Mouse (Mus musculus): ENCODE data around the gene Klk1. TPM values are rescaled to one million over a fixed set of nuclear protein-coding genes. Genes with fewer than 3 reads are reported as not detected.

Klk1 gene
- polyA plus RNA-seq, 1 experiment from 2014 or later = not detected

Other genes with a start within 250 kb of the Klk1 start
- not detected in 2 replicates for gene Klk1b9, start 249.3 kb upstream of the Klk1 start, polyA plus RNA-seq (2015; fragmentation: Nextera tagmentation; extraction: Ambion mirVana)
- gene Klk1b11, start 229.5 kb upstream of the Klk1 start, polyA plus RNA-seq (2015; fragmentation: Nextera tagmentation; extraction: Ambion mirVana) = not detected in 2 replicates
- gene Klk1b26, start 213.2 kb upstream of the Klk1 start, polyA plus RNA-seq (2015; fragmentation: Nextera tagmentation; extraction: Ambion mirVana) = not detected in 2 replicates
- gene Klk1b27, start 173.1 kb upstream of the Klk1 start, polyA plus RNA-seq (2015; fragmentation: Nextera tagmentation; extraction: Ambion mirVana) = not detected in 2 replicates
- not detected in 2 replicates for gene Klk1b21, start 123.0 kb upstream of the Klk1 start, polyA plus RNA-seq (2015; fragmentation: Nextera tagmentation; extraction: Ambion mirVana)
- gene Klk1b22, start 112.7 kb upstream of the Klk1 start, polyA plus RNA-seq (2015; fragmentation: Nextera tagmentation; extraction: Ambion mirVana) = not detected in 2 replicates
- gene Klk1b16, start 88.6 kb upstream of the Klk1 start, polyA plus RNA-seq (2015; fragmentation: Nextera tagmentation; extraction: Ambion mirVana) = not detected in 2 replicates
- gene Klk1b24, start 37.1 kb upstream of the Klk1 start, polyA plus RNA-seq (2015; fragmentation: Nextera tagmentation; extraction: Ambion mirVana) = not detected in 2 replicates
- not detected in 2 replicates for gene Klk1b3, start 27.2 kb upstream of the Klk1 start, polyA plus RNA-seq (2015; fragmentation: Nextera tagmentation; extraction: Ambion mirVana)
- not detected in 2 replicates for gene Klk1b4, start 17.9 kb upstream of the Klk1 start, polyA plus RNA-seq (2015; fragmentation: Nextera tagmentation; extraction: Ambion mirVana)
- not detected in 2 replicates for gene Klk1b5, start 9.4 kb upstream of the Klk1 start, polyA plus RNA-seq (2015; fragmentation: Nextera tagmentation; extraction: Ambion mirVana)
- gene Gm36864, start 10.8 kb downstream of the Klk1 start, polyA plus RNA-seq (2015; fragmentation: Nextera tagmentation; extraction: Ambion mirVana) = not detected in 2 replicates
- gene 1700028J19Rik, start 21.3 kb downstream of the Klk1 start, polyA plus RNA-seq (2015; fragmentation: Nextera tagmentation; extraction: Ambion mirVana) = 0.96 and 0.97 TPM in 2 replicates
- 113 and 123 TPM in 2 replicates for gene 2410002F23Rik, start 21.4 kb downstream of the Klk1 start, polyA plus RNA-seq (2015; fragmentation: Nextera tagmentation; extraction: Ambion mirVana)
- gene Acp4, start 32.0 kb downstream of the Klk1 start, polyA plus RNA-seq (2015; fragmentation: Nextera tagmentation; extraction: Ambion mirVana) = not detected in 2 replicates
- gene Gm15517, start 36.1 kb downstream of the Klk1 start, polyA plus RNA-seq (2015; fragmentation: Nextera tagmentation; extraction: Ambion mirVana) = not detected in 2 replicates
- 3.0 and 3.2 TPM in 2 replicates for gene Clec11a, start 81.5 kb downstream of the Klk1 start, polyA plus RNA-seq (2015; fragmentation: Nextera tagmentation; extraction: Ambion mirVana)
- 0.96 and 1.1 TPM in 2 replicates for gene Shank1, start 84.9 kb downstream of the Klk1 start, polyA plus RNA-seq (2015; fragmentation: Nextera tagmentation; extraction: Ambion mirVana)
- 2.1 and 2.3 TPM in 2 replicates for gene Syt3, start 158.7 kb downstream of the Klk1 start, polyA plus RNA-seq (2015; fragmentation: Nextera tagmentation; extraction: Ambion mirVana)
- 1.2 and 1.5 TPM in 2 replicates for gene 1700008O03Rik, start 160.5 kb downstream of the Klk1 start, polyA plus RNA-seq (2015; fragmentation: Nextera tagmentation; extraction: Ambion mirVana)
- gene Lrrc4b, start 203.7 kb downstream of the Klk1 start, polyA plus RNA-seq (2015; fragmentation: Nextera tagmentation; extraction: Ambion mirVana) = 0.36 and 0.57 TPM in 2 replicates
- 0.62 and 1.3 TPM in 2 replicates for gene Aspdh, start 240.0 kb downstream of the Klk1 start, polyA plus RNA-seq (2015; fragmentation: Nextera tagmentation; extraction: Ambion mirVana)
- gene Josd2, start 242.6 kb downstream of the Klk1 start, polyA plus RNA-seq (2015; fragmentation: Nextera tagmentation; extraction: Ambion mirVana) = 115 and 116 TPM in 2 replicates

All from lung, embryonic 16.5 days (tissue).